Mouse (Mus musculus) forebrain, embryonic 10.5 days (tissue): Measurements from ENCODE around the gene Npy5r. TPM values are rescaled to one million over a fixed set of nuclear protein-coding genes. Genes with fewer than 3 reads are reported as not detected.

Experiments used
- DNase-seq: peaks from one replicate; pipeline ENCODE4 v3.0.0-alpha.2; 2017; ENCODE audit warnings: low spot score; ENCODE audit errors: extremely low spot score
- H3K27ac ChIP-seq: fragments of 300-500 bp; sonication (generic); 2 replicates; pipeline ENCODE4 v1.5.1; 2016; ENCODE audit warnings: mild to moderate bottlenecking
- H3K27me3 ChIP-seq: fragments of 300-500 bp; sonication (generic); 2 replicates; pipeline ENCODE4 v1.6.1; 2016; ENCODE audit warnings: mild to moderate bottlenecking; ENCODE audit not compliant: poor library complexity, severe bottlenecking
- H3K36me3 ChIP-seq: fragments of 300-500 bp; sonication (generic); replicated peaks from 2 replicates; pipeline ENCODE4 v1.6.1; 2016; ENCODE audit warnings: mild to moderate bottlenecking, moderate library complexity
- H3K4me1 ChIP-seq: fragments of 300-500 bp; sonication (generic); 2 replicates; pipeline ENCODE4 v1.6.1; 2016
- H3K4me3 ChIP-seq: fragments of 300-500 bp; sonication (generic); 2 replicates; pipeline ENCODE4 v1.5.1; 2016; ENCODE audit warnings: mild to moderate bottlenecking, moderate library complexity
- H3K9me3 ChIP-seq: fragments of 300-500 bp; sonication (generic); 2 replicates; pipeline ENCODE4 v1.6.1; 2016; ENCODE audit warnings: mild to moderate bottlenecking, moderate library complexity
- WGBS: fragments of 180-500 bp; shearing (Covaris S2); methylation state at CpG from one replicate; pipeline ENCODE4 v1.1.7; 2016; 5-methylcytosine and 5-hydroxymethylcytosine counted together
- polyA plus RNA-seq: library from polyadenylated mRNA; unstranded; fragments of >200 nt; fragmentation: Nextera tagmentation; extraction: Ambion mirVana; gene quantifications from 2 replicates; pipeline ENCODE4 v1.2.1, GENCODE M21; 2016

Gene Npy5r
- polyA plus RNA-seq, 1 experiment from 2014 or later: 0.15 TPM

DNA sequence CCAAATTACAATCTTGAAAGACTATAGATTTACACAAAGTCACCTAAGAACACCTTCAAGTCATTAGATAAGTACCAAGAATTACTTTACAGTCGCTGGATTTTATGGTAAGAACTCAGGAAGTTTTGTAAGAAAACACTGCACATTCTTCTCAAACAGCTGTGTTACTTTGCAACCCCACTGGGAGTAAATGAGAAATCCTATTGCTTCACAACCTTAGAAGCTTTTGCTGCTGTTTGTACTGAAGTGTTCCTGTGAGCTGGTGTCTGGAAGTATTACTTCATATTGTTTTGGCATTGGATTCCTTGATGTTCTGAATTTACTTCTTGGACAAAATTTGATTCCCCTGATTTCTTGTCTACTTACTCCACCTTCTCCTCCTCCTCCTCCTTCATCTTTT lies 57.2 kb downstream of the Npy5r start:
- DNase-seq: no peak
- 93% methylated on average over 1 of the region's 1 CpGs for WGBS

More for the DNA sequence above, 57.2 kb downstream of the Npy5r start:
- Histone ChIP-seq H3K27ac (no peak overlapping the region), H3K36me3 (no peaks in the 10 kb centered on the region), H3K9me3 (no peaks in the 10 kb centered on the region; the same call in 1 of the 2 replicates), H3K4me1 (no peaks in the 10 kb centered on the region), H3K4me3 (no peak overlapping the region), H3K27me3 (no peaks in the 10 kb centered on the region)

Other genes starting within 250 kb of the Npy5r start
- 21.6 and 25.7 TPM in 2 replicates for gene Tma16, start 201.6 kb downstream of the Npy5r start, polyA plus RNA-seq
- gene Tktl2, start 176.4 kb downstream of the Npy5r start, polyA plus RNA-seq: not detected in 2 replicates
- 0.05 and 0.21 TPM in 2 replicates for gene Npy1r, start 9.1 kb upstream of the Npy5r start, polyA plus RNA-seq
- 4.2 TPM in 2 replicates for gene Naf1, start 172.1 kb upstream of the Npy5r start, polyA plus RNA-seq